Mouse (Mus musculus): Measurements from ENCODE around the gene Dab2.

The Dab2 gene

GRCm38 (mm10) chr15:6393624-6394023 lies 94.0 kb downstream of the Dab2 start:
- no peak for DNase-seq (ENCODE audit: low read depth)

DNA sequence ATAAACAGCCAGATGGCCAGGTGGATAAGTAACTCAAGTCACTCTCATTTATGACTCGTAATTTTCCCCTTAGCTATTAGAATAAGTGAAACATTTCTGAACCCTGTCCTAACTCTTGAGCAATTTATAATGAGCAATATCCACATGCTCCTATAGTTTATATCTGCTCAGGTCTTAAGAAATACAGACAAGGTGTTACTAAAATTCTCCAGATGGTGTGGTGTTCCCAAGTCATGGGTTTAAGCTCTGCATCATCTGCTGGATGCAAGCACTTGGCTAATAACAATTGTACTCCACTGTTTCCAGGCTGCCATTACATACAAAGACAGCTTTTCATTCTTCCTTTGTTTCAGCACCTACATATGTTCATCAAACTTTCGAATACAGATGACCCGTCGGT lies 98.6 kb downstream of the Dab2 start:
- DNase-seq (ENCODE audit: low read depth) = no peak

GRCm38 (mm10) chr15:6398881-6399280 lies 99.3 kb downstream of the Dab2 start:
- no peak for DNase-seq (ENCODE audit: low read depth)

- no peak for DNase-seq (ENCODE audit: low read depth)
These were observed 100.5 kb downstream of the Dab2 start for GRCm38 (mm10) chr15:6400115-6400514.

- no peak for DNase-seq (ENCODE audit: low read depth)
These were observed 102.8 kb downstream of the Dab2 start for GRCm38 (mm10) chr15:6402433-6402832.

DNA sequence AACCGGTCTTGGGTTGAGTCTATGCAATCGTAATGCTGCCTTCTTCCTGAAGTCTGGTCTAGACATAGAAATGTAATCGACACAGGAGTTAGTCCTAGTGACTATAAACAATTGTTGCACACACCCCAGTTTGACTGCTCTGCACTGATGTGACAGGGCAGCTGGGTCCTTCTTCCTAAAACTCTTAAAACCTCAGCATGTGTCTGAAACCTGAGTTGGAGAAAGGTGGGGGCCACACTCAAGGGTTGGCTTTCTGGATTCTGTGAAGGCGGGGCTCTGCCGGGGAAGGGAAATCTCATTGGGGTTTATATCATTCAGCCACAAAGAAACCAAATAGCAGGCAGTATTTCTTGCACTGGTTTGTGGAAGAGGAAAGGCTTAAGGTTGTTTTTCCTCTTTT lies 104.6 kb downstream of the Dab2 start:
- no peak for DNase-seq (ENCODE audit: low read depth)

DNA sequence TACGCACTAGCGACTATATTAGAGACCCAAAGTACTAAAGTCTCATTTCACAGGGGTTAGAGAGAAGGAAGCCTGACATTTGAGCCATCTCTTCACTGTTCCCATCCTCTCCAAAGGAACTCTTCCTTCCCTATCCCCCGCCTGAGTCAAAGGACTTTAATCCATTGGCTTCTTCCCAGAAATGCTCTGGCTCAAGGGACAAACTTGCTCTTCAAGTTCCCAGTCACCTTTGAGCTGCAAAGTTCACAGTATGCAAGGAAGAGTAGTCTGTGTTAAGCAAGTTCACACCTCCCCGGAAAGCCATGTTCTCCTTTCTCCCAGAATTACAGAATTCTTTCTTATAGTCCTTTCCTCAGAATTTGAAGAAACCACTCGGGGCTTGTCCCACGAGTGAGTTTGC lies 107.2 kb downstream of the Dab2 start:
- no peak for DNase-seq (ENCODE audit: low read depth)

DNA sequence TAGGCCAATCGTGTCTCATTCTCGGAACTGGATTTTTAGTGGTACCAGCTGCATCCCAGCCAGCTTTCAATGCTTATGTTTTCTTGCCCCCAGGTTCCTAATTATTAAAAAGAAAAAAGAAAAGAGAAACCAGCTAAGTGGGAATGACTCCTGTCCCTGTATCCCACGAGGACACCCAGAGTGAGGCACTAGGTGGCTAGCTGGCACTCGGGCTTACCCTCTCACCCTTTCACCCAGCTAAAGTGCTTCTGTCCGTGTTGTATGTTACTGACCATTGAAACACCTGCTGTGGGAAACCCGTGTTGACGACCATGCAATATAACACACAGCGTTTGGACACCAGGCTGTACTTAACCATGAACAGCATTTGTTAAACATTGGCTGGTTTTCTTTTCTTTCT lies 109.4 kb downstream of the Dab2 start:
- no peak for DNase-seq (ENCODE audit: low read depth)

DNA sequence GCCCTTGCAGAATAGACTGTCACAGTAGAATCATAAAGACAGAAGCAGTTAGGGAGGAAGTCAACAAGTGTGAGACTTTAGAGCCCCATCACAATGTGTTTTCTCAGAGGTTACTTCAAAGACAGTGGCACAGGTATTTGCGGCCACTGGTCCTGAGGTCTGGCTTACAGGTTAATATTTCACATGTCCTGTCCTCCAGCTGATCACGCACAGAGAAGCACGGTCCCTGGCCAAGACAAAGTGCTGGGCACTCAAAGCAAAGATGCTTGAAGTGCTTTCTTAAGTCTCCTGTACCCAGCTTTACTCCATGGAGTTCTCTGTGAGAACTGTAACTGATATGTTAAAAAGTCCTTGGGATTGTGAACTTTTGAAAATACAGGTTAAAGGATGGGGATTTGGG lies 110.6 kb downstream of the Dab2 start:
- DNase-seq (ENCODE audit: low read depth) = no peak

GRCm38 (mm10) chr15:6411334-6411733 lies 111.7 kb downstream of the Dab2 start:
- DNase-seq (ENCODE audit: low read depth) = no peak

GRCm38 (mm10) chr15:6415317-6415716 lies 115.7 kb downstream of the Dab2 start:
- DNase-seq (ENCODE audit: low read depth) = no peak

DNA sequence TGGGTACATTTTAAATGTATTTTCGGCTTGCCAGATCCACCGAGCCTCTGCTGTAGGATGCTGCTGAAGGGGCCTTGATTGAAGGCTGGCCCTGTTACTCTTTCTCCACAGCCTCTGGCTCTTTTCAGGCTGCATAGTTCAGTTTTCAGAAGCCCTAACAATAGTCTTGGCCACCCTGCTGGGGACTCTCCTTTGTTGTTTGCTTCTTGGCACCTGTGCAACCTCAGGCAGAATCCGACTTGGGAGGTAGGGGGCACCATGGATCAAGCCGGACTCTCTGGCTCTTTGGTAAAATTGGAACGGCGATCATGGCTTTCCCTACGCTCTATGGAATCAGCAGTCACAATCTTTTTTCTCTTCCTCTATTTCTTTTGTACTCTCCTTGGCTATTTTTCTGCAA lies 132.2 kb downstream of the Dab2 start:
- DNase-seq (ENCODE audit: low read depth) = no peak

GRCm38 (mm10) chr15:6432411-6432810 lies 132.8 kb downstream of the Dab2 start:
- no peak for DNase-seq (ENCODE audit: low read depth)

GRCm38 (mm10) chr15:6435281-6435680 lies 135.7 kb downstream of the Dab2 start:
- no peak for DNase-seq (ENCODE audit: low read depth)

DNA sequence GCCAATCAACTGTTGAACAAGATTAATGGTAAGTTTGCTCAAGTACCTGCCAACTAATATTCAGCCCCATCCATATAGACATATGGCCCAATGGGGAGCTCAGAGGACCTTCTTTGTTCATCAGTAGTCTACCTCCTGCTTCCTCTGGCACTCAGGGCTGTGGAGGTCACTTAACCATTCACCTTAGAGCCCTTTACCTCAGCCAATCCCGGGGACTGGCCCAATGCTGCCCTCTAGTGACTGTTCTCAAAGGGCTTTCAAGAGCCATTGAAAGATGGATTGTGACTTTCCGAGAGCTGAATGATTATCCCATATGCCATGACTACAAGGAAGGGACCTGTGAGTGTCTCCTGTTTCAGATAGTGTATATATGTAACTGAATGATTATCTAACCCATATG lies 136.2 kb downstream of the Dab2 start:
- peak; percentile 48 for DNase-seq (ENCODE audit: low read depth)

- DNase-seq (ENCODE audit: low read depth) = no peak
These were observed 139.1 kb downstream of the Dab2 start for GRCm38 (mm10) chr15:6438685-6439084.

DNA sequence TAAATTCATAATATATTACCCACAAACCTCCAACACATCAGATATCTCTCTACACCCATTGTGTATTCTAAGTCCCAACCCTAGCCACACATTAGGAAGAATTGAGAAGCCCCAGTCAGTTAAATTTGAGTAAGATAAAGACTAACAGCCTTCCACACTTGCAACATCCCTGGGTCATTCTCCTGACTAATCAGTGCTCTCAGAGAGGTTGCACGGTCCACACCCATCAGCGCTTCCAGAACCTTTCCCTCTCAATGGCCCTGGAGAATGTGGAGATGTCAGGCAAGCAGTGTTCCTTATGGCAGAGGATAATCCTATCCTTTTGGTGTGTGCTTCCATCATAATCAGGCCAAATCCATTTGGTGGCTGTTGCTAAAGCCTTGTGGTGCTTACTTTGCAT lies 144.9 kb downstream of the Dab2 start:
- no peak for DNase-seq (ENCODE audit: low read depth)

GRCm38 (mm10) chr15:6445135-6445534 lies 145.5 kb downstream of the Dab2 start, which contains the start of gene C9:
Gene C9, plus strand, starts transcription at chr15:6445327.
- DNase-seq (ENCODE audit: low read depth) = no peak

DNA sequence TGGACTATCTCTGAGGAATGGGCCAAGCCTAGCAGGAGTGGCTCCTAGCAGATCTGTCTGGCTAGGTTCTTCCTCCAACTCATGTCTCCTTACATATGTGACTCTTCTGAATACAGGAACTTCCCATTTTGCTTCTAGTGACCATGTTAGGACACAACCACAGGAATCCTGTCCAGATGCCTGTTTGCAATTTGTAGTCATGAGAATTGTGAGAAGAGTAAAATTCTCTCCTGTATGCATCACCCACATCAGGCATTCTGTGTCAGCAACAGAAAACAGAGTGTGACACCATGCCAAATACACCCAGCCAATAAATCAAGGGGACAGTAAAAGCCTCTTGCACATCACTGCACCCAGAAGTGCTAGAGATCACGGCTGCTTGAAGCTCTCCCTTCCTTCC lies 146.6 kb downstream of the Dab2 start:
- no peak for DNase-seq (ENCODE audit: low read depth)

- DNase-seq (ENCODE audit: low read depth) = no peak
These were observed 149.3 kb downstream of the Dab2 start for GRCm38 (mm10) chr15:6448892-6449291.

GRCm38 (mm10) chr15:6454461-6454860 lies 154.9 kb downstream of the Dab2 start:
- DNase-seq (ENCODE audit: low read depth) = no peak

DNA sequence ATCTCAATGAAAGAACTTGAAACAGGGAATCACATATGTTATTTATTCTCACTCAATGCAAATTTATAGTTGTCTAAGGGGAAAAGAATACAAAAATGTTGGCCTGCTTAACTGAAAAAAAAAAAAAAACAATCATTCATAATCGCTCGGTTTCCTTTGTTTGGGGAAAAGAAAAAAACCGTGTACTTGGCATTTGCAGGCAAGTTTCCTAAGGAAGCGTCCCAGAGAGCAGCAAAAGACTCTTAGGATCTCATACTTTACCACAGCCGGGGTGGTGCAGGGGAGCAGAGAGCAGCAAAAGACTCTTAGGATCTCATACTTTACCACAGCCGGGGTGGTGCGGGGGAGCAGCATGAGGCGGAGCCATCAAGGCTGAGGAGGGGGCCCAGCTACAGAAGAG lies 161.8 kb downstream of the Dab2 start:
- DNase-seq (ENCODE audit: low read depth) = no peak

- no peak for DNase-seq (ENCODE audit: low read depth)
These were observed 163.9 kb downstream of the Dab2 start for GRCm38 (mm10) chr15:6463361-6463923.

DNA sequence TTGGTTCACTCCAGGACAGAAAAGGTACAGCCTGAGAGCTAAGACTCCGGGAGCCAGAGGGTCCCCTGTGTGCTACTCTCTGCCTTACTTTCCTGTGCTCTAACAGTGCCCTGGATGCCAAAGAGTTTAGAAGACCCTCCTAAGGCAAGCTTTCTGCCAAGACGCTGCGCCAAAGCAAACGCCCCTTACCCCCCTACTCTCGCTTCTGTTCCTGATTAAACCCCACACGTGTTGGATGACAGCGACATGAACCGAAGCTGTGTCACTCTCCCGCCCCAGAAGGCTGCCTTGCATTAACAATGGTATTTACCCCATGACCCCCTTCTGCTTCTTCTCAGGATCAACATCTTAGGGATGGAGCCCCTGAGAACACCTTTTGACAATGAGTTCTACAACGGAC lies 167.4 kb downstream of the Dab2 start:
- no peak for DNase-seq (ENCODE audit: low read depth)

DNA sequence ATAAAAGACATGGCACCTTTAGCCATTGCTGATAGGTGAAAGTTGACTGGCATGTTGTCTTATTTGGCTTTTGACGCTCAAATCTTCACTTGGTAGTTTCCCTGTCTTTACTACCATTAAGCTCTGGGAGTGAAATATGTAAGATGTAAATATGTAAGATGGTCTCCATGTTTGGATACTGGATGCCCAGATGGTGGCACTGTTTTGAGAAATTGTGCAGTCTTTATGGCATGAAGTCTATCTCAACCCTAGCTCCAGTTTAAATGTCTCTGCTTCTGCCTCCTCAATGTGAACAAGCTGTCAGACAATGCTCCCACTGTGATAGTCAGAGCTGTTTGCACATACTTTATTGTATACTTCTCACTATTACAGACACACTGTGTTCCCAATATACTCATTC lies 169.3 kb downstream of the Dab2 start:
- DNase-seq (ENCODE audit: low read depth) = peak; percentile 54
